Mouse (Mus musculus): Measurements from ENCODE around the gene Elof1. TPM values are rescaled to one million over a fixed set of nuclear protein-coding genes. Genes with fewer than 3 reads are reported as not detected.

The Elof1 gene
- total RNA-seq, 2 experiments from 2014 or later = 30.1 to 32.7 TPM

Small RNA genes within 50 kb of the gene (microRNA-seq; reads per million reads assigned to microRNA genes)
- gene Mir7084 = 0 to 0.32 reads per million in 2 experiments

Other genes starting within 250 kb of the Elof1 start
- 1 to 10 TPM; 4.1 to 6.6 TPM for gene Rab3d, start 199.0 kb downstream of the Elof1 start, total RNA-seq (2021)
- gene Ccdc159, start 189.7 kb downstream of the Elof1 start, total RNA-seq (2021) = under 1 TPM; 0.33 TPM
- 10 to 100 TPM; 13.7 to 14.2 TPM for gene Tmem205, start 189.6 kb downstream of the Elof1 start, total RNA-seq (2021)
- gene Plppr2, start 180.1 kb downstream of the Elof1 start, total RNA-seq (2021) = 1 to 10 TPM; 1.4 TPM
- gene Swsap1, start 161.4 kb downstream of the Elof1 start, total RNA-seq (2021) = 1 to 10 TPM; 2.7 to 3.6 TPM
- 1 to 10 TPM; 1.3 to 2.2 TPM for gene Epor, start 153.7 kb downstream of the Elof1 start, total RNA-seq (2021)
- under 1 TPM; 0.18 to 0.21 TPM for gene Rgl3, start 127.7 kb downstream of the Elof1 start, total RNA-seq (2021)
- not detected for gene Ccdc151, start 114.5 kb downstream of the Elof1 start, total RNA-seq (2021)
- 10 to 100 TPM; 28.6 to 29.8 TPM for gene Prkcsh, start 114.4 kb downstream of the Elof1 start, total RNA-seq (2021)
- under 1 TPM; 0.14 to 0.73 TPM for gene Elavl3, start 65.1 kb downstream of the Elof1 start, total RNA-seq (2021)
- not detected for gene Gm49318, start 45.9 kb downstream of the Elof1 start, total RNA-seq (2021)
- 1 to 10 TPM; 2.6 to 3.2 TPM for gene Zfp653, start 45.8 kb downstream of the Elof1 start, total RNA-seq (2021)
- gene Ecsit, start 31.7 kb downstream of the Elof1 start, total RNA-seq (2021) = 10 to 100 TPM; 68.5 to 72.2 TPM
- 1 to 10 TPM; 1.7 to 7.9 TPM for gene Cnn1, start 18.0 kb downstream of the Elof1 start, total RNA-seq (2021)
- 1 to 10 TPM in 1 of 2 experiments, under 1 TPM in 1; 0.55 to 1.1 TPM for gene Acp5, start 18.5 kb upstream of the Elof1 start, total RNA-seq (2021)
- 10 to 100 TPM; 29.3 to 30.3 TPM for gene Pigyl, start 39.7 kb upstream of the Elof1 start, total RNA-seq (2021)
- gene Zfp872, start 70.9 kb upstream of the Elof1 start, total RNA-seq (2021) = not detected
- 1 to 10 TPM; 7.8 TPM for gene Zfp809, start 108.5 kb upstream of the Elof1 start, total RNA-seq (2021)
- under 1 TPM in 1 of 2 experiments, not detected in 1; 0.08 TPM for gene Zfp599, start 142.7 kb upstream of the Elof1 start, total RNA-seq (2021)
- gene Zfp810, start 190.5 kb upstream of the Elof1 start, total RNA-seq (2021) = 1 to 10 TPM; 1.4 to 1.6 TPM

Measured in gastrocnemius, postnatal 14 days (tissue).